Comparison of ENCODE assay signal across 8 mouse cellular contexts in the genomic region with DNA sequence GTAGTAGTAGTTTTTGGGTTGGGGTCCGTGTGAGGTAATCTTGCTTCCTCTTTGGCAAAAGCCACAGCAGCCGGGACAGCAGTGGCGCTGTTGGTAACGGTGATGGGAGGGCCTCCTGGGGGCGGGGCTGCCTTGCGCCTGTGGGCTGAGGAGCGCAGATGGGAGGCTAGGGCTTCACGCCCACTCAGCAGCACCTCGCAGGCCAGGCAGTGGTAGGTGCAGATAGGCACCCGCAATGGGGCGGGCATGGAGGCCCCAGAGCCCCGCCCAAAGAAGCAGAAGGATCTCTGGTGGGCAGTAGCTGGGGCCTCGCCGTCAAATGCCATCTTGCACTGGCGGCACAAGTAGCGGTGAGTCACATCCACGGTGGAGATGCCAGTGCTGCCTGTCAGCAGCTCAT. TPM values are rescaled to one million over a fixed set of nuclear protein-coding genes. Genes with fewer than 3 reads are reported as not detected.
A peak's percentile ranks its signal among the peaks of the same experiment; 100 is the strongest.
DNase-seq lines count a peak whose midpoint lies in the region; ATAC-seq and TF ChIP-seq lines count a peak whose summit lies in the region.

No protein-coding gene starts in this region.

- no peak overlapping the region for H3K9ac ChIP-seq in embryonic facial prominence, embryonic 12.5 days
- H3K9ac ChIP-seq in intestine, embryonic 16.5 days (ENCODE audit: low read depth, low read length): no peak overlapping the region

- H3K27ac ChIP-seq in embryonic facial prominence, embryonic 12.5 days: no peak overlapping the region
- no peak overlapping the region for H3K27ac ChIP-seq in intestine, embryonic 16.5 days (ENCODE audit: low read length)

- WGBS in embryonic facial prominence, embryonic 12.5 days: 25% methylated on average over 17 of the region's 17 CpGs
- 18% methylated on average over 17 of the region's 17 CpGs for WGBS in intestine, embryonic 16.5 days
- WGBS in lung, adult 2 months: 25% methylated on average over 17 of the region's 17 CpGs

- peak overlapping the region; percentile 36 for H3K4me2 ChIP-seq in embryonic facial prominence, embryonic 12.5 days (replicated peaks)
- no peak overlapping the region for H3K4me2 ChIP-seq in intestine, embryonic 16.5 days (ENCODE audit: low read depth, low read length)

- no peaks in the 10 kb centered on the region for H3K27me3 ChIP-seq in embryonic facial prominence, embryonic 12.5 days
- no peaks in the 10 kb centered on the region for H3K27me3 ChIP-seq in intestine, embryonic 16.5 days (replicated peaks; ENCODE audit: control insufficient read depth, insufficient read depth, low read length)

- TF ChIP-seq CTCF in lung, adult 2 months (IDR thresholded peaks at IDR 0.05; ENCODE audit: insufficient read depth, low read length): no peak

- peak; percentile 51 to 74 for DNase-seq in layer of hippocampus, adult 18-20 months (ENCODE audit: low spot score in 2 of 2)
- DNase-seq in layer of hippocampus, postnatal 14 days (ENCODE audit: low spot score in 2 of 2): no peak
- peak; percentile 86 for DNase-seq in c-Kit-negative CD71-positive TER-119-positive erythroid progenitor cells, embryonic 14.5 days (ENCODE audit: low read depth, low spot score)
- DNase-seq in mesoderm, embryonic 11.5 days (ENCODE audit: low read depth, low spot score): peak; percentile 39
- peak; percentile 58 for DNase-seq in thymus, postnatal 25 days
- no peak for DNase-seq in lung, adult 2 months

- H3K36me3 ChIP-seq in embryonic facial prominence, embryonic 12.5 days: peaks cover 37% of the 10 kb centered on the region
- H3K36me3 ChIP-seq in intestine, embryonic 16.5 days (ENCODE audit: control insufficient read depth, insufficient read depth, low read length): no peaks in the 10 kb centered on the region

- H3K4me1 ChIP-seq in embryonic facial prominence, embryonic 12.5 days: peaks cover 17% of the 10 kb centered on the region
- H3K4me1 ChIP-seq in intestine, embryonic 16.5 days (ENCODE audit: control insufficient read depth, insufficient read depth, low read length): peaks cover 12% of the 10 kb centered on the region
- no peaks in the 10 kb centered on the region for H3K4me1 ChIP-seq in lung, adult 2 months (ENCODE audit: control insufficient read depth, insufficient read depth, low read length)

- no peak overlapping the region for H3K4me3 ChIP-seq in embryonic facial prominence, embryonic 12.5 days
- no peak overlapping the region for H3K4me3 ChIP-seq in intestine, embryonic 16.5 days (ENCODE audit: low read length)
- H3K4me3 ChIP-seq in lung, adult 2 months (replicated peaks; ENCODE audit: extremely low read depth, low read depth, low read length): no peak overlapping the region

- H3K9me3 ChIP-seq in embryonic facial prominence, embryonic 12.5 days: no peaks in the 10 kb centered on the region
- no peaks in the 10 kb centered on the region for H3K9me3 ChIP-seq in intestine, embryonic 16.5 days (ENCODE audit: control insufficient read depth, low read length)

- no peak for TF ChIP-seq POLR2A in lung, adult 2 months (IDR thresholded peaks at IDR 0.05; ENCODE audit: borderline replicate concordance, extremely low read depth, low read depth, low read length)

- ATAC-seq in embryonic facial prominence, embryonic 12.5 days (ENCODE audit: insufficient number of reproducible peaks, insufficient read depth, low FRiP score, low TSS enrichment): no peak
- ATAC-seq in intestine, embryonic 16.5 days: peak; percentile 81

RNA-seq across cellular contexts. Expression of gene Zfhx2, which starts 29.5 kb away (rescaled TPM):
- 10 to 100 TPM; 52.9 to 58.5 TPM for total RNA-seq in layer of hippocampus, adult 18-20 months (2021)
- total RNA-seq in layer of hippocampus, postnatal 14 days (2021): 10 to 100 TPM; 41.2 to 48.8 TPM
- polyA plus RNA-seq in embryonic facial prominence, embryonic 12.5 days (2016; fragmentation: Nextera tagmentation; extraction: Ambion mirVana): 7.9 TPM in 2 replicates
- 2.7 and 3.0 TPM in 2 replicates for polyA plus RNA-seq in intestine, embryonic 16.5 days (2015; fragmentation: Nextera tagmentation; extraction: Ambion mirVana)
- polyA plus RNA-seq in lung, adult 2 months (2012; rRNA removed): 1.7 and 2.3 TPM in 2 replicates

RNA-seq across cellular contexts. Expression of gene Thtpa, which starts 32.0 kb away (rescaled TPM):
- total RNA-seq in layer of hippocampus, adult 18-20 months (2021): 10 to 100 TPM; 17.8 to 18.3 TPM
- 10 to 100 TPM; 21.7 to 24.7 TPM for total RNA-seq in layer of hippocampus, postnatal 14 days (2021)
- polyA plus RNA-seq in embryonic facial prominence, embryonic 12.5 days (2016; fragmentation: Nextera tagmentation; extraction: Ambion mirVana): 22.2 and 24.2 TPM in 2 replicates
- polyA plus RNA-seq in intestine, embryonic 16.5 days (2015; fragmentation: Nextera tagmentation; extraction: Ambion mirVana): 17.9 and 20.7 TPM in 2 replicates
- 5.2 and 9.2 TPM in 2 replicates for polyA plus RNA-seq in lung, adult 2 months (2012; rRNA removed)

RNA-seq across cellular contexts. Expression of gene Ap1g2, which starts 43.8 kb away (rescaled TPM):
- 10 to 100 TPM; 11.3 to 14.9 TPM for total RNA-seq in layer of hippocampus, adult 18-20 months (2021)
- 10 to 100 TPM; 15.8 to 18.6 TPM for total RNA-seq in layer of hippocampus, postnatal 14 days (2021)
- polyA plus RNA-seq in embryonic facial prominence, embryonic 12.5 days (2016; fragmentation: Nextera tagmentation; extraction: Ambion mirVana): 14.8 and 17.2 TPM in 2 replicates
- polyA plus RNA-seq in intestine, embryonic 16.5 days (2015; fragmentation: Nextera tagmentation; extraction: Ambion mirVana): 106 and 120 TPM in 2 replicates
- 23.8 and 30.8 TPM in 2 replicates for polyA plus RNA-seq in lung, adult 2 months (2012; rRNA removed)

RNA-seq across cellular contexts. Expression of gene Ngdn, which starts 47.4 kb away (rescaled TPM):
- total RNA-seq in layer of hippocampus, adult 18-20 months (2021): 10 to 100 TPM; 30.2 to 32.7 TPM
- total RNA-seq in layer of hippocampus, postnatal 14 days (2021): 10 to 100 TPM; 28.6 to 33.5 TPM
- 79.9 and 81.3 TPM in 2 replicates for polyA plus RNA-seq in embryonic facial prominence, embryonic 12.5 days (2016; fragmentation: Nextera tagmentation; extraction: Ambion mirVana)
- polyA plus RNA-seq in intestine, embryonic 16.5 days (2015; fragmentation: Nextera tagmentation; extraction: Ambion mirVana): 87.2 and 89.2 TPM in 2 replicates
- polyA plus RNA-seq in lung, adult 2 months (2012; rRNA removed): 12.7 and 17.0 TPM in 2 replicates

RNA-seq across cellular contexts. Expression of gene Jph4, which starts 54.1 kb away (rescaled TPM):
- total RNA-seq in layer of hippocampus, adult 18-20 months (2021): 100 to 1,000 TPM; 423 to 433 TPM
- 100 to 1,000 TPM; 408 to 411 TPM for total RNA-seq in layer of hippocampus, postnatal 14 days (2021)
- 2.6 and 2.9 TPM in 2 replicates for polyA plus RNA-seq in embryonic facial prominence, embryonic 12.5 days (2016; fragmentation: Nextera tagmentation; extraction: Ambion mirVana)
- polyA plus RNA-seq in intestine, embryonic 16.5 days (2015; fragmentation: Nextera tagmentation; extraction: Ambion mirVana): 0.82 and 1.2 TPM in 2 replicates
- 0.32 and 0.43 TPM in 2 replicates for polyA plus RNA-seq in lung, adult 2 months (2012; rRNA removed)

Comparison
In these comparisons a context has a peak if more than half of its experiments do, and no peak if none do; other contexts are left out.
1. DNase-seq: peak in layer of hippocampus, adult 18-20 months (2 of 2), c-Kit-negative CD71-positive TER-119-positive erythroid progenitor cells, embryonic 14.5 days (single experiment), mesoderm, embryonic 11.5 days (single experiment) and thymus, postnatal 25 days (single experiment); none in layer of hippocampus, postnatal 14 days (0 of 2) and lung, adult 2 months (single experiment).